Mouse (Mus musculus): ENCODE measurements around the gene Usp39.
A peak's percentile ranks its signal among the peaks of the same experiment; 100 is the strongest.

Usp39 gene

GRCm38 (mm10) chr6:72352636-72353405 lies 7.8 kb upstream of the Usp39 start:
- no peak for DNase-seq (ENCODE audit: low read depth, low spot score)

GRCm38 (mm10) chr6:72350214-72350613 lies 5.2 kb upstream of the Usp39 start:
- no peak for DNase-seq (ENCODE audit: low read depth, low spot score)

- no peak for DNase-seq (ENCODE audit: low read depth, low spot score)
These were observed 3.4 kb upstream of the Usp39 start for GRCm38 (mm10) chr6:72348411-72348810.

- peak; percentile 71 for DNase-seq (ENCODE audit: low read depth, low spot score)
These were observed 2.4 kb upstream of the Usp39 start, which contains the start of gene 0610030E20Rik for GRCm38 (mm10) chr6:72347166-72347941. Gene 0610030E20Rik, plus strand, starts transcription at chr6:72347317.

- no peak for DNase-seq (ENCODE audit: low read depth, low spot score)
These were observed 1.3 kb upstream of the Usp39 start for GRCm38 (mm10) chr6:72346261-72346660.

- no peak for DNase-seq (ENCODE audit: low read depth, low spot score)
These were observed 649 bp upstream of the Usp39 start for GRCm38 (mm10) chr6:72345633-72346032.

- no peak for DNase-seq (ENCODE audit: low read depth, low spot score)
These were observed 449 bp downstream of the Usp39 start for GRCm38 (mm10) chr6:72344396-72345073.

GRCm38 (mm10) chr6:72340481-72340880 lies 4.5 kb downstream of the Usp39 start:
- DNase-seq (ENCODE audit: low read depth, low spot score): no peak

- DNase-seq (ENCODE audit: low read depth, low spot score): no peak
These were observed 11.9 kb downstream of the Usp39 start for GRCm38 (mm10) chr6:72333111-72333510.

GRCm38 (mm10) chr6:72330133-72330532 lies 14.9 kb downstream of the Usp39 start:
- DNase-seq (ENCODE audit: low read depth, low spot score): no peak

- no peak for DNase-seq (ENCODE audit: low read depth, low spot score)
These were observed 16.0 kb downstream of the Usp39 start for GRCm38 (mm10) chr6:72329019-72329418.

GRCm38 (mm10) chr6:72326274-72326673 lies 18.7 kb downstream of the Usp39 start:
- no peak for DNase-seq (ENCODE audit: low read depth, low spot score)

- no peak for DNase-seq (ENCODE audit: low read depth, low spot score)
These were observed 21.0 kb downstream of the Usp39 start for GRCm38 (mm10) chr6:72323786-72324508.

- DNase-seq (ENCODE audit: low read depth, low spot score): no peak
These were observed 22.0 kb downstream of the Usp39 start for GRCm38 (mm10) chr6:72322936-72323335.

GRCm38 (mm10) chr6:72319019-72319418 lies 26.0 kb downstream of the Usp39 start:
- peak; percentile 32 for DNase-seq (ENCODE audit: low read depth, low spot score)

- no peak for DNase-seq (ENCODE audit: low read depth, low spot score)
These were observed 26.5 kb downstream of the Usp39 start for GRCm38 (mm10) chr6:72318440-72318839.

- DNase-seq (ENCODE audit: low read depth, low spot score): no peak
These were observed 28.9 kb downstream of the Usp39 start for GRCm38 (mm10) chr6:72316044-72316443.

GRCm38 (mm10) chr6:72315384-72315783 lies 29.6 kb downstream of the Usp39 start:
- DNase-seq (ENCODE audit: low read depth, low spot score): no peak

GRCm38 (mm10) chr6:72313124-72313867 lies 31.7 kb downstream of the Usp39 start:
- no peak for DNase-seq (ENCODE audit: low read depth, low spot score)

GRCm38 (mm10) chr6:72312198-72312597 lies 32.8 kb downstream of the Usp39 start:
- no peak for DNase-seq (ENCODE audit: low read depth, low spot score)

GRCm38 (mm10) chr6:72303510-72303909 lies 41.5 kb downstream of the Usp39 start:
- no peak for DNase-seq (ENCODE audit: low read depth, low spot score)
